Mouse (Mus musculus): ENCODE data around the gene Tspan14. TPM values are rescaled to one million over a fixed set of nuclear protein-coding genes. Genes with fewer than 3 reads are reported as not detected.
A peak's percentile ranks its signal among the peaks of the same experiment; 100 is the strongest.

The Tspan14 gene
- total RNA-seq, 2 experiments from 2014 or later: 58.1 to 61.8 TPM

GRCm38 (mm10) chr14:40931115-40931829, 35.3 kb downstream of the Tspan14 start:
- no peak for DNase-seq (ENCODE audit: low spot score in 2 of 2)
- intact Hi-C loops (cut with DNase I): no loop called here

DNA sequence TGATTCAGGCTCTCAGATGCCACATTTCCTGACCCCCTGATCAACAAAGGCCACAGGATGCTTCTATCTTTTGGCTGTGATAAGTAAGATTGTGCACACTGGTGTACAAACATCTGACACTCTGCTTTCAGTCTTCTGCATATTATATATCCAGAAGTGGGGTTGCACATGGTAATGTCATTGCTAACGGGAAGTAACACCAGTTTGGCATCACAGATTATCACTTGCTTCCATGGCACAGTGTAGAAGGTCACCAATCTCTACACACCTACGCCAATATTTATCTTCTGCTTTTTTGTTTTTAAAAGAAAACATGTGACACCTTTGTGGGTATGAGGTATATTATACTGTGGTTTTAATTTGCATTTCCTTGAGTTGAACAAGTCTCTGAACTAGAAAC, 36.7 kb downstream of the Tspan14 start:
- DNase-seq (ENCODE audit: low spot score in 2 of 2): no peak
- intact Hi-C loops (cut with DNase I): no loop called here

DNA sequence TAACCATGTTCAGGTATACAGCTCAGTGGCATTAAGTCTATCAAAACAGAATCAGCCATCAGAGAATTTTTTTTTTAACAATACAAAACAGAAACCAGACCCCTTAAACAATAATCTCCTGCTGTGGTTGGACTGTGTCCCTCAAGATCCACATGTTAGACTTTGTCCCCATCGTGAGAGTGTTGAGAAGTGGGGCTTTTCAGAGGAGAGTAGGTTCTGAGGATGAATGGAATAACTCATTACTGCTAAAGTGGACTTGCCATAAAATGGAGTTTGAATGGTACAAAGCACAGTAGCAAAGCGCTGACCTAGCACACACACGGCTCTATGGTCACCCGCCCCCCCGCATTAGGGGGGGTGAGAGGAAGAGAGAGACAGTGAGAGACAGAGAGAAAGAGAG, 37.7 kb downstream of the Tspan14 start:
- intact Hi-C loops (cut with DNase I): no loop called here
- DNase-seq (ENCODE audit: low spot score in 2 of 2): no peak

- DNase-seq (ENCODE audit: low spot score in 2 of 2): no peak
- intact Hi-C loops (cut with DNase I): no loop called here
Observed at GRCm38 (mm10) chr14:40927041-40927440, 39.6 kb downstream of the Tspan14 start.

- peak in 1 of 2 experiments; percentile 38 for DNase-seq (ENCODE audit: low spot score in 2 of 2)
- intact Hi-C loops (cut with DNase I): no loop called here
Observed at GRCm38 (mm10) chr14:40924378-40925113, 42.1 kb downstream of the Tspan14 start.

- DNase-seq (ENCODE audit: low spot score in 2 of 2): no peak
- intact Hi-C loops (cut with DNase I): no loop called here
Observed at GRCm38 (mm10) chr14:40921241-40921640, 45.4 kb downstream of the Tspan14 start.

- intact Hi-C loops (cut with DNase I): no loop called here
- no peak for DNase-seq (ENCODE audit: low spot score in 2 of 2)
Observed at GRCm38 (mm10) chr14:40919521-40919920, 47.1 kb downstream of the Tspan14 start.

DNA sequence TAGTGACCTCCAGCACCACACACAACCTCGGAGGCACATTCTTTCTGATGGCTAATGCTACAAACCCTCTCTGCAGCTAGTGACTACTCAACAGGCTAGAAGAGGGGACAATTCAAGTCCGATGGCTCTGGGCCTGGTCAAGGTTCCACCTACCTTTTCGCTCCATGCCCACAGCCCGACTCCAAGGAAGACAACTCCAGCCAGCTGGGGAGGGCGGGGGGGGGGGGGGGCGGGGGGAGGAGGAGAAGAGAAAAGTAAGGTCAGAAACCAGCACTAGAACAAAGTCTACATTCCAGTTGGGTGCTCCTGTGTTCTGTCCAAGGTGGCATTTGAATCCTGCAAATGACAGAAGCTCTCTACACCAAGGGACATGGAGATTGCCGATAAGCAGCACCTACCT, 48.1 kb downstream of the Tspan14 start:
- intact Hi-C loops (cut with DNase I): loop anchor here (1.0 kb wide), 1 partner anchor 57 kb away; no protein-coding TSS in a partner anchor
- no peak for DNase-seq (ENCODE audit: low spot score in 2 of 2)

- DNase-seq (ENCODE audit: low spot score in 2 of 2): peak; percentile 90 to 93
- intact Hi-C loops (cut with DNase I): loop anchor here (1.0 kb wide), 2 partner anchors 58 to 116 kb away; no protein-coding TSS in a partner anchor
Observed at GRCm38 (mm10) chr14:40917632-40918031, 49.0 kb downstream of the Tspan14 start.

DNA sequence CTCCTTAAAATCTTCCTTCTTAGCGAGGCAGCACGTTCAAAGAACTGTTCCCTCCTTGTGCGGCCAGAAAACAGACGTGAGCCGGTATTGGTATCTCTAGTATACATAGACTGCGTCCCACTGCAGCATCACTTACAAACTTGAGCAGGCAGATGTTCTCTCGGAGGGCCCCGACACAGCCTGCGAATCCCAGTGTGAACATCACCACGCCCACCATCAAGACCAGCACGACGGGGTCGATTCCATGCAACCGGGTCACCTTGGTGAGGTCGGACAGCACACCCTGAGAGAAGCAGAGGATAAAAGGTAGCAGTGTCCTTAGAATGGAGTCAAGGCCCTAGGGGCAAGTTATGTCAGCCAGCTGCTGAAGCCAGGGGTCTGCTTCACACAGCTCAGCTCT, 49.9 kb downstream of the Tspan14 start:
- no peak for DNase-seq (ENCODE audit: low spot score in 2 of 2)
- intact Hi-C loops (cut with DNase I): loop anchor here (1.0 kb wide), 1 partner anchor 117 kb away; no protein-coding TSS in a partner anchor

DNA sequence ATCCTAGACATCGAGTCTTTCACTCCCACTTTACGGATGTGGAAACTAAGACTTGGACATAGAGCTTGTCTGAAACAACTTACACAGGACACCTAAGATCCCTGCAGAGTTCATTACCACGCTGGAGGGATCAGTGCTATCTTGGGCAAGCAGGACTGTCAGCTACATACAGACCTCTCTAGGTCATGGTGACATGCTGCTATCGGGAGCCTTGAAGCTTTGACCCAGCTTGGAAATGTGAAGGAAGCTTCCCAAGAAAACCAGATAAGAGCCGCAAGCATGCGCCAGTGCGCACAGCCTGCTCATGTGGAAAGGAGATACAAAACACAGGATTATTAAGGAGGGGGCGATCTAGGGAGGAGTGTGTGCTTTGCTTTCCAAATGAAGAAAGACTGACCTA, 50.8 kb downstream of the Tspan14 start:
- no peak for DNase-seq (ENCODE audit: low spot score in 2 of 2)
- intact Hi-C loops (cut with DNase I): no loop called here

GRCm38 (mm10) chr14:40914701-40915100, 51.9 kb downstream of the Tspan14 start:
- no peak for DNase-seq (ENCODE audit: low spot score in 2 of 2)
- intact Hi-C loops (cut with DNase I): no loop called here

- intact Hi-C loops (cut with DNase I): no loop called here
Observed at GRCm38 (mm10) chr14:40913709-40914108, 52.9 kb downstream of the Tspan14 start.

DNA sequence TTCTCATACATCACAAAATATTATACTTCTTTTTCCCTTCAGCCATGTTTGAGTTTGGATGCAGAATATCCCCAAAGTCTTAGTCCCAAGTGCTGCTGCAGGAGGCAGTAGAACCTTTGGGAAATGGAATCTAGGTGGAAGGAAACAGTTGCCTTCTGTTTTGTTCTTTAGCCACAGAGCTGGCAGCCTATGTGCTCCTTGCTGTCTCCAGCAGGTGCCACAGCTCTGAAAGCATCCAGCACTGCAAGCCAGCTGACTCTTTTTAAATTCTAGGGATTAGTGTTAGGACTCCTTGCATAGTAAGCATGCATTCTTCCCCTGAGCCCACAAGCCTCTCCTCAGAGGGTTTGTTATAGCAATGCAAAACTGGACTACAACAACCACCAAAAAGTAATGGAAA, 55.1 kb downstream of the Tspan14 start:
- intact Hi-C loops (cut with DNase I): no loop called here
- no peak for DNase-seq (ENCODE audit: low spot score in 2 of 2)

More at GRCm38 (mm10) chr14:40913709-40914108, 52.9 kb downstream of the Tspan14 start:
- no peak for DNase-seq (ENCODE audit: low spot score in 2 of 2)

DNA sequence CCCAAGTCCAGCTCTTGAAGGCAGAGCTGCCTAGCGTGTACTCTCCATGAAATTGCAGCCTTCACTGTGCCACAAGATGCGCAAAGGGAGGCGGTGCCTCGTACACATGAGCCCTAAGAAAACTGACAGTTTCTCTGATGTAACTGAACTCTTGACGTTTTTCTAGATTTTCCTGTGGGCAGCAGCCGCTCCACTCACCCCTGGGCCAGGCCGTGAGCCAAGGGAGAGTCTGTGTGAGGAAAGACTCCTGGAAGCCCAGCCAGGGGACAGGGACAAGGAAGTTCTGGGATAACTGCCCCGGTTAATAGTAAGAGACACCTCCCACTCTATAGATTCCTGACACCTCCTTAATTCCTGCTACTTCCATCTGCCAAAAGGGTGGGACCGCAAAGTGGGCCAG, 57.8 kb downstream of the Tspan14 start:
- intact Hi-C loops (cut with DNase I): no loop called here
- no peak for DNase-seq (ENCODE audit: low spot score in 2 of 2)

DNA sequence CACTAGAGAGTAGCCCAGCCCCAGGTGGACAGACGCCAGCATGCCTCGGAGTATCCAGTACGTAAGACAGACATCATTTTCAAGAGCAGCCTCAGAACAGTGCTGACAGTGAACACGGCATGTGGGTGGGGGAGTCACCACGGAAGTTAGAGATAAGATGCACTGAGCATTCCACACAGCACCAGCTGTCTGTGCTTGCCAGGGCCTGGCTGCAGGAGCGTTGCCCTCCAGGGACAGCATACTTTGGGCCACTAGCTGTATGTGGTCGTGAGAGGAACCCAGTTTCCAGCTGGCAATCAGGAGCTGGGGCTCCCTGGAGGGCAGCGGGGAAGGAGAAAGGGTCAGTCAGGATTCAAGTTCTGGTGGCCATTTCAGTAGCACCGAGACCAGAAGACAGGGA, 59.8 kb downstream of the Tspan14 start:
- intact Hi-C loops (cut with DNase I): no loop called here
- DNase-seq (ENCODE audit: low spot score in 2 of 2): no peak

DNA sequence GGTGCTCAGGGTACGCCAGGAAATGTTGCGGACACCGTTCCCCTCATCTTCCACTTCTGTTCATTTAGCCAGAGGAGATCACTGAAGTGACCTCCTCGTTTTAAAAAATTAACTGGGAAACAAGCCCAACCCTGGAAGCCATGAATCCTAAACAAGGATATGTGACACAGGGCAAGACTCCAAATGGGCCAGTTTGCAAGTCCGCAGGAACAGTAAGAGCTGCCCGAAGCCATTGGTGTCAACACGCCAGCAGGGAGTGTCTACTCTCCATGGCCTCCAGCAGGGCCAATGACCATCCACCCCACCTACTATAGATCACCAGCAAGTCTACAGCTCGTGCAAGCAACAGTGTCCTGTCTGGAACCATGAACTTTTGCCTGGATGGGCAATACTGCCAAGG, 60.8 kb downstream of the Tspan14 start:
- intact Hi-C loops (cut with DNase I): no loop called here
- no peak for DNase-seq (ENCODE audit: low spot score in 2 of 2)

DNA sequence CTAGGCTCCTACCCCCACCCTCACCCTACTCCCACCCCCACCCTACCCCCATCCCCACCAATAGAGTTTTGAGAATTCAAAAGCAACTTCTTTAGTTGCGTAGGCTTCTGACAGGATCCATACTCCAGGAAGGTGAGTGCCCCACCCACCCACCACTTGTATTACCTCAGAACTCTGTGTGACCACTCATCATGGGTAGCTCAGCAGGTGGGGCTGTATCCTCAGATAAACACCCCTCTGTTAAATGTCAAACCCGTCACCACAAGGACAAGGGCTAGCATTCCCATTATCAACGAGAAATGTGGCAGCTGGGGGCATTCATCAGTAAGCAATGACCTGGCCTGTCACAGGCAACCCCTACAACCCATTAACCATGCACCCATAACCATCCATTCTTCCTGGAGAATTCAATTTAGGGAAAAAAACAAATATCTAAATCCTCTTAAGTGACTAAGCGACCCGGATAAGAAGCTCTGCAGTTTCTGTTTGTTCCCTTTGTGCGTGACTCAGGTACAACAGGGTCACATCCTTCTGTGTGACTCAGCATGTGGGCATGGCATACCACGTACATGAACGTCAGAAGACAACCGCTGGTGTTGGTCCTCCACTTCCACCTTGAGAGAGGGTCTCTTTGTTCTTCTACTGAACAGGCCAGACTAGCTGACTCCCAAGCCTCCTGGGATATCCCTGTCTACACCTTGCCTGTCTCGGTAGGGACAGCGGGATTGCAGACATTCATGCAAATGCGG, 64.1 kb downstream of the Tspan14 start:
- DNase-seq (ENCODE audit: low spot score in 2 of 2): no peak
- intact Hi-C loops (cut with DNase I): no loop called here

DNA sequence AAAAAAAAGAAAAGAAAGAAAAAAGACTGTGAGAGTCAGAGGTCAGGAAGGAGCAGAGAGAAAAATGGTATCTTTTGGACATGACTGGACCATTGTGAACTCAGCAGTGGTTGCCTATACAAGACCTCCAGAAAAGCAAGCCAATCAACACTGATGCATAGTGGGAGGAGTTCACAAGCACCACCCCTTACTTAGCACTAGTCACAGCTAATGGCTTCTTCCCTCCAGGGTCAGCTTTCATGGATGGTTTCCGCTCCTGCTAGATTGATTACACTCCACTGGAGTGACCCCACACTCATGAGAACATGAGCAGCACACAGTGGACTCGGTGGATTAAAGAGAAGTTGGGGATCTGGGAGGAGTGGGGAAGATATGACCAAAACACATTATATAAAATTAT, 66.3 kb downstream of the Tspan14 start:
- intact Hi-C loops (cut with DNase I): no loop called here
- DNase-seq (ENCODE audit: low spot score in 2 of 2): no peak

DNA sequence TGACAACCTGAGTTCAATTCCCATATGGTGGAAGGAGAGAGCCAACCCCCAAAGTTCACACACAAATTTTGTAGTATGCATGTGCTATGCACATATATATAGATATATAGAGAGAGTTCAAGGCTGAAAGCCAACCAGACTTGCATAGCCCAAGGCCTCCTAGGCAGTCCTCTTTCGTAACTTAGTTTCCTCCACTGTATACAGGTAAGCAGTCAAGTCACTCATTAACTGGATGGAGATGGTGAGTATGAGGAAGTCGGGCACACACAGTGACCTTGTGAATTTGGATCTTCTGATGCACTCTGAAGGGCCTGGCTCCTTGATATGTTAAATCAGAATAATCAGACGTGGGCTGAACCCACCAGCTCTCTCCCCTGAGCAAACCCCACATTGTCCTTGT, 68.7 kb downstream of the Tspan14 start:
- intact Hi-C loops (cut with DNase I): no loop called here
- no peak for DNase-seq (ENCODE audit: low spot score in 2 of 2)

Measured in left cerebral cortex, postnatal 25 days (tissue).